Mouse (Mus musculus): ENCODE measurements at regions not wholly inside any gene's neighbourhood (a gene's known extent, or its start where the extent isn't known, plus 50 kb on each side); places are given as distances from the start of the nearest gene placed in this dataset.

DNA sequence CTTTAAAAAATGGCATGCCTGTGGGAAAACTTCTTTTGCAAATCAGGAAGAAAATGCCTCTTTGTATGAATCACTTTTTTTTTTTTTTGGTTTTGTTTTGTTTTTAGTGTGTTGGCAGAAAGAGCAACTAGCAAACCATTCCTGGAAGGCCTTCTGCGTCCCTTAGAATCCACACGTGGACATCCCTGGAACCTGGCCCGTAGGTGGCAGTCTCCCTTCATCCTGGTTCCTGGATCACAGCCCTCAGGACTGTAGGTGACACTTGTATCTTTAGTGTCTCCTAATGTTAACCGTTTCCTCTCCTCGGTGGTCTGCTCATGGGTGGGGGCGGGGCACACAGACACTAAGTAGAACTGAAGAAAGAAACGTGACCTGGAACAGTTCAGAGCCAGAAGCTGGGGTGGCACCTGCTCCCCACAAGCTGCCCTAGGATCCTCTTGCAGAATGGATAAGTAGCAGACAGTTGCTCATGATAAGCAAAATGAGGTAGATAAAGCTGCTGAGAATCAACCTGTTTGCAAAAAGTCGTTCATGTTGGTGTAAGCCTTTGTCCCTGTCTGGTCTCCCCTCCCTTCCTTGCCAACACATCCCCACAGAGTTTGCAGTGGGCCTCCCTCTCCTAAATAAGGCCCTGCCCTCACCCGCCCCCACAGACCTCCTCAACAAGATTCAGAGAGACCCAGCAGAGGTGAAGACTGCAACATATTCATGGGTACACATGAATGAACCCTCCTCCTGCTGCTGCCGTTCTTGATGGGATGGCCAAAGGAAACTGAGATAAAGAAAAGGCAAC lies 52.6 kb upstream of the Armc2 start:
- intact Hi-C loops (cut with DNase I): loop anchor here (5.0 kb wide), 3 partner anchors 89 to 221 kb away; partner anchors contain the start of gene Foxo3
- peak; percentile 69 to 76 for DNase-seq

- no peak for DNase-seq
- intact Hi-C loops (cut with DNase I): loop anchor here (5.0 kb wide), 3 partner anchors 87 to 223 kb away; partner anchors contain the start of gene Foxo3
These were observed 51.5 kb upstream of the Armc2 start for GRCm38 (mm10) chr10:42069751-42070150.

DNA sequence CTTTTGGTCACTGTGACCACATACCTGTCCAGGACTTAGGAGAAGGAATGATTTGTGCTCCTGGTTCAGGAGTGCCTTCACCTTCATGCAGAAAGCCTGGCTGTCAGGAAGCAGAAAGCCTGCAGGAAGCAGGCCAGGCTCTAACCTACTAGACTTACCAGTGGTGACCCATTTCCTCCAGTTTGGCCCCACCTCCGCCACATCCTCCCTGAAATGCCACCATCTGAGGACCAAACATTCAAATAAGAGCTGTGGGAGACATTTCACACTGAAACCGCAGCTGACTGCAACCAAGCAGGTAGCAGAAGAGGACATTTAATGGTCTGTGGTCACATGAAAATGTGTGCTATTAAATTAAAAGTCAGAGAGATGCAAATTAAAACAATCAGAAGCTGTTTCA lies 50.3 kb upstream of the Armc2 start:
- DNase-seq: no peak
- intact Hi-C loops (cut with DNase I): no loop called here

Data from heart, postnatal 10 days (tissue).